Mouse (Mus musculus): ENCODE data around the gene Flcn.

DNA sequence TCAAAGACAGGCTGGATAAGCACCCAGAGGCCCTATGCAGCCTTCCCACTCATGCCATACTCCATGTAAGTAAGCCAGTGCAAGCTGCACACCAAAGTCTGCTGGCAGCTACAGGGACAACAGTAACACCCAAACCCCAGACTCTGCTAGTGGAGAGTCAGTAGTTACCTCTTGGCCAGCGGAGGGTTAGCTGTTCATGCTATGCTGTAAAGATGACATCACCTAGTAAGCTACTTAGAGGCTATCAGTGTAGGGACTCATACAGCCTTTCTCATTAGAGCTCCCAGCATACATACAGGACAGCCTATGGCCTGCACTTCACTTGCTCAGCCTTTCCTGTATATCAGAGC lies 31.0 kb downstream of the Flcn start:
- no peak for TF ChIP-seq POLR2A (IDR thresholded peaks at IDR 0.05; ENCODE audit: borderline replicate concordance, insufficient read depth, low read length)
- no peak for TF ChIP-seq CTCF (IDR thresholded peaks at IDR 0.05; ENCODE audit: borderline replicate concordance, insufficient read depth, low read depth, low read length)
